Mouse (Mus musculus) hindbrain, postnatal 0 days (tissue): Measurements from ENCODE around the gene Lrmda. TPM values are rescaled to one million over a fixed set of nuclear protein-coding genes. Genes with fewer than 3 reads are reported as not detected.
A peak's percentile ranks its signal among the peaks of the same experiment; 100 is the strongest.

Source experiments
- ATAC-seq: fragments of 200-750 bp; cut with Nextera tagmentation; 2 replicates; pipeline ENCODE4 v1.8.0; 2017; ENCODE audit warnings: mild to moderate bottlenecking, moderate TSS enrichment, moderate library complexity
- DNase-seq: peaks from one replicate; pipeline ENCODE4 v3.0.0-alpha.2; 2015; ENCODE audit warnings: low spot score
- H3K27ac ChIP-seq: fragments of 300-500 bp; sonication (generic); 2 replicates; pipeline ENCODE4 v1.5.1; 2014; ENCODE audit warnings: mild to moderate bottlenecking
- H3K27me3 ChIP-seq: fragments of 300-500 bp; sonication (generic); 2 replicates; pipeline ENCODE4 v1.6.1; 2014; ENCODE audit warnings: low read length, mixed read lengths; ENCODE audit not compliant: insufficient read depth
- H3K36me3 ChIP-seq: fragments of 300-500 bp; sonication (generic); 2 replicates; pipeline ENCODE4 v1.6.1; 2014; ENCODE audit warnings: low read length, mixed read lengths; ENCODE audit not compliant: insufficient read depth
- H3K4me1 ChIP-seq: fragments of 300-500 bp; sonication (generic); 2 replicates; pipeline ENCODE4 v1.6.1; 2014; ENCODE audit warnings: antibody characterized with exemption, low read length, mixed read lengths; ENCODE audit not compliant: insufficient read depth
- H3K4me2 ChIP-seq: fragments of 300-500 bp; sonication (generic); 2 replicates; pipeline ENCODE4 v1.6.1; 2014; ENCODE audit warnings: low read depth, mild to moderate bottlenecking, low read length, moderate library complexity, mixed read lengths
- H3K4me3 ChIP-seq: fragments of 300-500 bp; sonication (generic); 2 replicates; pipeline ENCODE4 v1.5.1; 2014; ENCODE audit warnings: low read length
- H3K9ac ChIP-seq: fragments of 300-500 bp; sonication (generic); replicated peaks from 2 replicates; pipeline ENCODE4 v1.6.1; 2014; ENCODE audit warnings: mild to moderate bottlenecking, low read length, moderate library complexity, mixed read lengths
- H3K9me3 ChIP-seq: fragments of 300-500 bp; sonication (generic); 2 replicates; pipeline ENCODE4 v1.6.1; 2016; ENCODE audit warnings: low read length, mixed read lengths
- CTCF ChIP-seq: IDR thresholded peaks from 2 replicates; pipeline ENCODE4 v1.5.1; 2016; ENCODE audit warnings: antibody characterized with exemption, control low read depth, low read depth
- WGBS: fragments of 180-500 bp; shearing (Covaris S2); extraction: QIAGEN DNeasy Blood & Tissue Kit; methylation state at CpG from one replicate; pipeline ENCODE4 v1.1.7; 2014; 5-methylcytosine and 5-hydroxymethylcytosine counted together
- polyA plus RNA-seq: library from polyadenylated mRNA; unstranded; fragments of >200 nt; fragmentation: Nextera tagmentation; extraction: Ambion mirVana; gene quantifications from 2 replicates; pipeline ENCODE4 v1.2.1, GENCODE M21; 2015
- total RNA-seq: library from RNA; depleted of rRNA; stranded (reverse); fragments of >200 nt; gene quantifications from 2 replicates; pipeline ENCODE4 v1.2.3, GENCODE M21; 2014

The Lrmda gene
- total and polyA plus RNA-seq, 2 experiments from 2014 or later = 0.21 to 0.53 TPM

GRCm38 (mm10) chr14:22289380-22289922 lies 269.9 kb downstream of the Lrmda start:
- no peaks in the 10 kb centered on the region for H3K9me3 ChIP-seq
- WGBS = 72% methylated on average over 15 of the region's 15 CpGs
- no peak for ATAC-seq

GRCm38 (mm10) chr14:22294371-22294770 lies 274.9 kb downstream of the Lrmda start:
- WGBS = 90% methylated on average over 4 of the region's 4 CpGs
- Histone ChIP-seq H3K27ac (no peak overlapping the region), H3K4me3 (no peak overlapping the region), H3K9me3 (no peaks in the 10 kb centered on the region), H3K27me3 (no peaks in the 10 kb centered on the region), H3K4me2 (no peak overlapping the region), H3K4me1 (no peaks in the 10 kb centered on the region), H3K9ac (no peak overlapping the region), H3K36me3 (no peaks in the 10 kb centered on the region)
- ATAC-seq (no peak), DNase-seq (no peak)
- TF ChIP-seq CTCF = peak; percentile 40; the same call in 1 of the 2 replicates

More at GRCm38 (mm10) chr14:22289380-22289922, 269.9 kb downstream of the Lrmda start:
- Histone ChIP-seq H3K27ac (no peak overlapping the region), H3K9ac (no peak overlapping the region), H3K4me2 (no peak overlapping the region), H3K4me3 (no peak overlapping the region), H3K36me3 (no peaks in the 10 kb centered on the region), H3K4me1 (no peaks in the 10 kb centered on the region), H3K27me3 (no peaks in the 10 kb centered on the region)
- no peak for TF ChIP-seq CTCF
- DNase-seq = no peak

- peak; percentile 3 for DNase-seq
- WGBS = 66% methylated on average over 3 of the region's 3 CpGs
These were observed 277.2 kb downstream of the Lrmda start for GRCm38 (mm10) chr14:22296655-22297239.

GRCm38 (mm10) chr14:22306759-22307158 lies 287.2 kb downstream of the Lrmda start:
- TF ChIP-seq CTCF = no peak
- Histone ChIP-seq H3K4me3 (no peak overlapping the region), H3K4me2 (no peak overlapping the region), H3K9me3 (no peaks in the 10 kb centered on the region), H3K36me3 (no peaks in the 10 kb centered on the region), H3K9ac (no peak overlapping the region), H3K27ac (no peak overlapping the region), H3K27me3 (no peaks in the 10 kb centered on the region), H3K4me1 (no peaks in the 10 kb centered on the region)
- WGBS = 66% methylated on average over 5 of the region's 5 CpGs
- DNase-seq = no peak
- ATAC-seq = no peak

More at GRCm38 (mm10) chr14:22296655-22297239, 277.2 kb downstream of the Lrmda start:
- Histone ChIP-seq H3K4me2 (no peak overlapping the region), H3K36me3 (no peaks in the 10 kb centered on the region), H3K27me3 (no peaks in the 10 kb centered on the region), H3K27ac (no peak overlapping the region), H3K4me3 (no peak overlapping the region), H3K9ac (no peak overlapping the region), H3K9me3 (no peaks in the 10 kb centered on the region), H3K4me1 (no peaks in the 10 kb centered on the region)
- TF ChIP-seq CTCF = no peak
- ATAC-seq = no peak

GRCm38 (mm10) chr14:22308059-22308458 lies 288.5 kb downstream of the Lrmda start:
- Histone ChIP-seq H3K36me3 (no peaks in the 10 kb centered on the region), H3K4me3 (no peak overlapping the region), H3K27me3 (no peaks in the 10 kb centered on the region), H3K9me3 (no peaks in the 10 kb centered on the region), H3K27ac (no peak overlapping the region), H3K4me2 (no peak overlapping the region), H3K4me1 (no peaks in the 10 kb centered on the region), H3K9ac (no peak overlapping the region)
- no peak for ATAC-seq
- TF ChIP-seq CTCF = no peak
- 33% methylated on average over 6 of the region's 6 CpGs for WGBS
- DNase-seq = peak; percentile 41

- WGBS = 85% methylated on average over 1 of the region's 1 CpGs
These were observed 303.5 kb downstream of the Lrmda start for GRCm38 (mm10) chr14:22323058-22323457.

More at GRCm38 (mm10) chr14:22323058-22323457, 303.5 kb downstream of the Lrmda start:
- H3K4me2 ChIP-seq = no peak overlapping the region
- H3K4me3 ChIP-seq = no peak overlapping the region
- H3K9ac ChIP-seq = no peak overlapping the region
- H3K36me3 ChIP-seq = no peaks in the 10 kb centered on the region
- DNase-seq (no peak), ATAC-seq (no peak)
- no peak for TF ChIP-seq CTCF
- no peaks in the 10 kb centered on the region for H3K27me3 ChIP-seq
- no peaks in the 10 kb centered on the region for H3K4me1 ChIP-seq
- no peaks in the 10 kb centered on the region for H3K9me3 ChIP-seq
- no peak overlapping the region for H3K27ac ChIP-seq
